Mouse (Mus musculus): ENCODE measurements around the gene Pdgfc. TPM values are rescaled to one million over a fixed set of nuclear protein-coding genes. Genes with fewer than 3 reads are reported as not detected.

Gene Pdgfc
- not detected for polyA plus RNA-seq (2017; shearing (Covaris generic))

GRCm38 (mm10) chr3:81036151-81036553, at the start of gene Pdgfc:
Gene Pdgfc (plus strand): TSS chr3:81036416.

Other genes starting within 250 kb of the Pdgfc start
- gene Gria2, start 233.6 kb upstream of the Pdgfc start, polyA plus RNA-seq (2017; shearing (Covaris generic)): 0.12 TPM
- gene Glrb, start 122.8 kb upstream of the Pdgfc start, polyA plus RNA-seq (2017; shearing (Covaris generic)): not detected